Comparison of ENCODE assay signal across 20 mouse cellular contexts in the genomic region with DNA sequence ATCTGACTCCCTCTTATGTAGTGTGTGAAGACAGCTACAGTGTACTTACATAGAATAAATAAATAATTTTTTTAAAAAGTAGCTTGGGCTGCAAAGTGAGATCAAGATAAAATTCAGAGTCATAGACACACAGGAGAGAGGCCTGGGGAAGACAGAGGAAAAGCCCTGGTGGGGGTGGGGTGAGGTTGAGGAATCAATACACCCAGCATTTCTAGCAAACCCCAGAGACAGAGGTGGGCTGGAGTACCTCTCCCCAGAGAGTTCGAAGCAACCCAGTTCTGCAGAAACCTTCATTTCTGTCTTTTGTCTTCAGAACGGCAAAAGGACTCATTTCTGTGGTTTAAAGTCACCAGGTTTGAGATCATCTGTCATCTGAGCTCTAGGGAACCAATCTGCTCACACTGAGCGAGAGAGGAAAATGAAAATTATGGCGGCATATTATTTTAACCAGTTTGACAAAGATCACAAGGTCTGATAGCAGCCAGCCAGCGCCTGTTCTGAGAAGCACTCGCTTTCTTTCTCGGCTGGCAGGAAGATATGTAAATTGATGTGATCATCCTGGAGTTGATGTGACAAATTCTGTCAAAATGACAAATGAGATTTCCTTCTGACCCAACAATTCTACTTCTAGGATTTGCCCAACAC. TPM values are rescaled to one million over a fixed set of nuclear protein-coding genes. Genes with fewer than 3 reads are reported as not detected.
A peak's percentile ranks its signal among the peaks of the same experiment; 100 is the strongest.
DNase-seq lines count a peak whose midpoint lies in the region; ATAC-seq and TF ChIP-seq lines count a peak whose summit lies in the region.
"Had no signal": no experiment of that assay in that cellular context is flagged by ENCODE, and none has a peak within 500 bp of the region (broad histone marks: within the 10 kb centered on the region; RNA-seq: fewer than 3 reads in every experiment).

No protein-coding gene starts in this region.

- TF ChIP-seq POLR2A in CH12.LX (IDR thresholded peaks at IDR 0.05; ENCODE audit: low read depth, low read length) = no peak

- WGBS in midbrain, embryonic 11.5 days = 88% methylated on average over 7 of the region's 7 CpGs
- WGBS in midbrain, embryonic 16.5 days = 69% methylated on average over 7 of the region's 7 CpGs

- no peak overlapping the region for H3K4me3 ChIP-seq in midbrain, embryonic 11.5 days (ENCODE audit: low read depth, low read length)
- H3K4me3 ChIP-seq in midbrain, embryonic 16.5 days (ENCODE audit: low read depth, low read length) = no peak overlapping the region
- H3K4me3 ChIP-seq in CH12.LX (replicated peaks in 1 of 3; ENCODE audit: low read depth in 2 of 3, low read length in 2 of 3, poor library complexity in 1 of 3) = peak overlapping the region in 1 of 3 experiments; percentile 18
- H3K4me3 ChIP-seq: embryonic facial prominence, embryonic 13.5 days; heart, embryonic 10.5 days had no signal

- 0 out of 2 replicates have a peak, but pooled peaks have one; percentile 40 for TF ChIP-seq EP300 in CH12.LX (IDR thresholded peaks at IDR 0.05; ENCODE audit: low read length)

- intact Hi-C loops in heart, postnatal 36 days (cut with DNase I) = no loop called here

- dilution Hi-C loops in CH12.LX (cut with MboI; ENCODE audit: extremely low pct_ligation_motif_present, extremely low pct_unique_long_range_greater_than_20kb, low sequenced_read_pairs) = no loop called here

- no peaks in the 10 kb centered on the region for H3K79me2 ChIP-seq in CH12.LX (replicated peaks; ENCODE audit: control insufficient read depth, extremely low read depth, insufficient read depth, poor library complexity, severe bottlenecking)

- in situ Hi-C loops in CH12.LX (cut with MboI; ENCODE audit: low pct_ligation_motif_present, low pct_unique_long_range_greater_than_20kb, low sequenced_read_pairs) = no loop called here

- H3K36me3 ChIP-seq in midbrain, embryonic 11.5 days (ENCODE audit: control insufficient read depth, insufficient read depth, low read length) = no peaks in the 10 kb centered on the region
- H3K36me3 ChIP-seq in midbrain, embryonic 16.5 days (ENCODE audit: control insufficient read depth, insufficient read depth, low read length) = no peaks in the 10 kb centered on the region
- no peaks in the 10 kb centered on the region for H3K36me3 ChIP-seq in CH12.LX (replicated peaks in 1 of 2; ENCODE audit: control insufficient read depth in 1 of 2, insufficient read depth in 1 of 2, low read length in 1 of 2)
- H3K36me3 ChIP-seq: embryonic facial prominence, embryonic 13.5 days; heart, embryonic 10.5 days had no signal

- H3K9ac ChIP-seq in midbrain, embryonic 11.5 days (ENCODE audit: low read length) = no peak overlapping the region
- no peak overlapping the region for H3K9ac ChIP-seq in midbrain, embryonic 16.5 days (ENCODE audit: low read depth, low read length)
- H3K9ac ChIP-seq in CH12.LX (ENCODE audit: insufficient read depth, low read depth) = 0 out of 2 replicates have a peak overlapping the region, but pooled peaks have one; percentile 18
- H3K9ac ChIP-seq: embryonic facial prominence, embryonic 13.5 days; hindbrain, embryonic 14.5 days had no signal

- TF ChIP-seq RAD21 in CH12.LX (IDR thresholded peaks at IDR 0.05; ENCODE audit: low read depth, low read length) = no peak; the same call in 1 of the 2 replicates

- H3K27me3 ChIP-seq in midbrain, embryonic 11.5 days (ENCODE audit: control insufficient read depth, insufficient read depth, low read length) = no peaks in the 10 kb centered on the region
- no peaks in the 10 kb centered on the region for H3K27me3 ChIP-seq in midbrain, embryonic 16.5 days (ENCODE audit: control insufficient read depth, insufficient read depth, low read depth, low read length)
- no peaks in the 10 kb centered on the region for H3K27me3 ChIP-seq in CH12.LX (replicated peaks)
- H3K27me3 ChIP-seq: embryonic facial prominence, embryonic 13.5 days had no signal

- H3K27ac ChIP-seq in midbrain, embryonic 11.5 days (ENCODE audit: low read depth, low read length) = no peak overlapping the region
- H3K27ac ChIP-seq in midbrain, embryonic 16.5 days (ENCODE audit: low read length) = no peak overlapping the region
- H3K27ac ChIP-seq in CH12.LX (ENCODE audit: insufficient read depth, low read depth) = no peak overlapping the region
- H3K27ac ChIP-seq: embryonic facial prominence, embryonic 13.5 days; hindbrain, embryonic 14.5 days had no signal

- no peak overlapping the region for H3K4me2 ChIP-seq in midbrain, embryonic 11.5 days
- H3K4me2 ChIP-seq in midbrain, embryonic 16.5 days (ENCODE audit: low read length) = no peak overlapping the region
- H3K4me2 ChIP-seq in CH12.LX (ENCODE audit: insufficient read depth, low read depth, poor library complexity, severe bottlenecking) = peak overlapping the region; percentile 47
- H3K4me2 ChIP-seq: embryonic facial prominence, embryonic 13.5 days; hindbrain, embryonic 14.5 days had no signal

- ATAC-seq in midbrain, embryonic 11.5 days (ENCODE audit: low FRiP score) = no peak
- ATAC-seq in midbrain, embryonic 16.5 days = no peak
- peak; percentile 73 for ATAC-seq in inflammation-experienced regulatory T-cells, adult 6 months
- no peak for ATAC-seq in megakaryocyte-erythroid progenitor cell, adult 5-6 weeks (replicated peaks; ENCODE audit: low FRiP score, low TSS enrichment, poor library complexity, severe bottlenecking)
- no peak for ATAC-seq in megakaryocyte progenitor cell, adult 5-6 weeks (replicated peaks; ENCODE audit: poor library complexity)
- ATAC-seq: intestine, postnatal 0 days had no signal

- no peaks in the 10 kb centered on the region for H3K4me1 ChIP-seq in midbrain, embryonic 11.5 days (ENCODE audit: control insufficient read depth, insufficient read depth, low read length)
- no peaks in the 10 kb centered on the region for H3K4me1 ChIP-seq in midbrain, embryonic 16.5 days (ENCODE audit: control insufficient read depth, insufficient read depth, low read length)
- peaks cover 9 to 21% of the 10 kb centered on the region in 2 experiments for H3K4me1 ChIP-seq in CH12.LX (ENCODE audit: control insufficient read depth in 1 of 2, insufficient read depth in 2 of 2)
- H3K4me1 ChIP-seq: embryonic facial prominence, embryonic 13.5 days had no signal

- H3K9me3 ChIP-seq in midbrain, embryonic 11.5 days (ENCODE audit: control insufficient read depth, low read length) = no peaks in the 10 kb centered on the region
- no peaks in the 10 kb centered on the region for H3K9me3 ChIP-seq in midbrain, embryonic 16.5 days (replicated peaks; ENCODE audit: control insufficient read depth, low read length, poor library complexity, severe bottlenecking)
- no peaks in the 10 kb centered on the region for H3K9me3 ChIP-seq in CH12.LX (replicated peaks; ENCODE audit: low read length)
- H3K9me3 ChIP-seq: embryonic facial prominence, embryonic 13.5 days; heart, embryonic 10.5 days had no signal

- TF ChIP-seq CTCF in CH12.LX (conservative IDR thresholded peaks at IDR 0.05 in 1 of 2, IDR thresholded peaks at IDR 0.05 in 1 of 2; ENCODE audit: low read depth in 2 of 2, low read length in 2 of 2) = no peak

- DNase-seq in midbrain, embryonic 11.5 days (ENCODE audit: low spot score, missing footprints) = peak; percentile 59
- DNase-seq in CH12.LX (ENCODE audit: extremely low read depth) = peak; percentile 67
- peak; percentile 55 for DNase-seq in thymus, postnatal 14 days
- DNase-seq in heart, postnatal 36 days = no peak
- DNase-seq: adrenal gland, postnatal 25 days; cerebellum, adult 9-11 months; gastrocnemius, postnatal 14 days; heart, postnatal 10 days; kidney, postnatal 14 days; lung, adult 18-20 months; lung, postnatal 36 days; retina, postnatal 1 day had no signal

TF ChIP-seq in CH12.LX, 34 proteins besides CTCF, POLR2A, EP300 and RAD21:
- TF ChIP-seq MAX (IDR thresholded peaks at IDR 0.05; ENCODE audit: low read length) (peak; percentile 35; the same call in 1 of the 2 replicates), SIN3A (IDR thresholded peaks at IDR 0.05; ENCODE audit: low read length) (peak; percentile 57; the same call in 1 of the 2 replicates), ZNF384 (IDR thresholded peaks at IDR 0.05; ENCODE audit: low read depth, low read length) (no peak), CHD2 (IDR thresholded peaks at IDR 0.05; ENCODE audit: low read length) (peak; percentile 39; the same call in 1 of the 2 replicates), BHLHE40 (IDR thresholded peaks at IDR 0.05; ENCODE audit: low read depth, low read length) (peak; percentile 45; the same call in 1 of the 2 replicates), MAZ (IDR thresholded peaks at IDR 0.05; ENCODE audit: low read depth, low read length) (no peak), GABPA (IDR thresholded peaks at IDR 0.05; ENCODE audit: insufficient replicate concordance, low read depth, low read length) (no peak)
TF ChIP-seq in CH12.LX: peak in this region for 4.

RNA-seq across cellular contexts. Expression of gene Ncoa3, which starts 36.2 kb away (rescaled TPM):
- 16.1 and 17.4 TPM in 2 replicates for polyA plus RNA-seq in midbrain, embryonic 11.5 days (2014; fragmentation: Nextera tagmentation; extraction: Ambion mirVana)
- 15.5 and 16.0 TPM in 2 replicates for polyA plus RNA-seq in midbrain, embryonic 16.5 days (2015; fragmentation: Nextera tagmentation; extraction: Ambion mirVana)
- total RNA-seq in CH12.LX (2012; rRNA removed) (17.1 and 19.0 TPM in 2 replicates), CH12.LX (2014; rRNA removed) (11.3 and 13.4 TPM in 2 replicates)
- polyA plus RNA-seq in CH12.LX (2012; ENCODE audit: insufficient read length, low read depth) = 21.0 and 21.9 TPM in 2 replicates
- 10 to 100 TPM; 36.0 to 74.1 (median 67.4) TPM for polyA plus RNA-seq in inflammation-experienced regulatory T-cells, adult 6 months (2017; shearing (Covaris generic))
- total RNA-seq in megakaryocyte-erythroid progenitor cell, adult 5-6 weeks (2014; fragmentation: Nextera tagmentation) = 8.3 and 21.1 TPM in 2 replicates
- 8.8 and 15.9 TPM in 2 replicates for total RNA-seq in megakaryocyte-erythroid progenitor cell, adult 5-6 weeks (2017)
- 10 to 100 TPM; 23.0 to 27.1 TPM for total RNA-seq in heart, postnatal 36 days (2021)
- 16.2 and 17.7 TPM in 2 replicates for total RNA-seq in megakaryocyte progenitor cell, adult 5-6 weeks (2015)
- total RNA-seq in megakaryocyte progenitor cell, adult 5-6 weeks (2017) = 12.0 and 18.2 TPM in 2 replicates

RNA-seq across cellular contexts. Expression of gene Zmynd8, which starts 57.4 kb away (rescaled TPM):
- 43.1 and 45.6 TPM in 2 replicates for polyA plus RNA-seq in midbrain, embryonic 11.5 days (2014; fragmentation: Nextera tagmentation; extraction: Ambion mirVana)
- 78.7 and 87.3 TPM in 2 replicates for polyA plus RNA-seq in midbrain, embryonic 16.5 days (2015; fragmentation: Nextera tagmentation; extraction: Ambion mirVana)
- total RNA-seq in CH12.LX (2012; rRNA removed) = 34.0 and 35.1 TPM in 2 replicates
- total RNA-seq in CH12.LX (2014; rRNA removed) = 29.5 and 33.6 TPM in 2 replicates
- polyA plus RNA-seq in CH12.LX (2012; ENCODE audit: insufficient read length, low read depth) = 76.1 and 84.5 TPM in 2 replicates
- 10 to 100 TPM; 43.3 to 65.6 (median 61.9) TPM for polyA plus RNA-seq in inflammation-experienced regulatory T-cells, adult 6 months (2017; shearing (Covaris generic))
- total RNA-seq in megakaryocyte-erythroid progenitor cell, adult 5-6 weeks (2014; fragmentation: Nextera tagmentation) = 70.9 and 80.1 TPM in 2 replicates
- total RNA-seq in megakaryocyte-erythroid progenitor cell, adult 5-6 weeks (2017) = 27.2 and 42.9 TPM in 2 replicates
- 10 to 100 TPM; 46.5 to 48.0 TPM for total RNA-seq in heart, postnatal 36 days (2021)
- total RNA-seq in megakaryocyte progenitor cell, adult 5-6 weeks (2015) = 44.6 and 49.9 TPM in 2 replicates
- 32.1 and 35.8 TPM in 2 replicates for total RNA-seq in megakaryocyte progenitor cell, adult 5-6 weeks (2017)

Comparison
In these comparisons a context has a peak if more than half of its experiments do, and no peak if none do; other contexts are left out.
1. DNase-seq: peak in midbrain, embryonic 11.5 days (single experiment), CH12.LX (single experiment) and thymus, postnatal 14 days (single experiment); none in heart, postnatal 36 days (0 of 2).